Mouse (Mus musculus) testis, adult 10 weeks (tissue): Measurements from ENCODE around the gene Ankle1. TPM values are rescaled to one million over a fixed set of nuclear protein-coding genes. Genes with fewer than 3 reads are reported as not detected.

Source experiments
- polyA plus RNA-seq: library from polyadenylated mRNA; stranded (reverse); fragments of 350-450 nt; fragmentation: Illumina TruSeq; extraction: RNeasy Lipid Tissue Mini Kit (QIAGEN cat#74804); gene quantifications from one replicate; pipeline ENCODE4 v1.2.3, GENCODE M21; 2014; ENCODE audit warnings: low read depth, low replicate concordance

Gene Ankle1
- 0.49 TPM for polyA plus RNA-seq

GRCm38 (mm10) chr8:71405401-71406098 is at the start of gene Ankle1:
Gene Ankle1 (plus strand): TSS chr8:71406010.

GRCm38 (mm10) chr8:71366771-71367528 is 38.9 kb upstream of the Ankle1 start, which contains the start of gene Use1:
Gene Use1 (plus strand): TSS chr8:71366848.

GRCm38 (mm10) chr8:71371236-71371848 is 34.5 kb upstream of the Ankle1 start, which contains the start of gene Ocel1:
Gene Ocel1 (plus strand): TSS chr8:71371298.

GRCm38 (mm10) chr8:71381421-71381970 is 24.3 kb upstream of the Ankle1 start, which contains the start of gene Nr2f6:
Gene Nr2f6 (minus strand): TSS chr8:71381960.

GRCm38 (mm10) chr8:71395629-71396028 is 10.2 kb upstream of the Ankle1 start, which contains the start of gene Ushbp1:
Gene Ushbp1 (minus strand): TSS chr8:71395802.

GRCm38 (mm10) chr8:71396639-71397305 is 9.0 kb upstream of the Ankle1 start, which contains the start of gene Babam1:
Gene Babam1 (plus strand): TSS chr8:71396861.

Other genes starting within 250 kb of the Ankle1 start
- gene Myo9b, start 133.3 kb upstream of the Ankle1 start, polyA plus RNA-seq: 3.1 TPM
- gene Haus8, start 133.1 kb upstream of the Ankle1 start, polyA plus RNA-seq: 3.9 TPM
- 4.1 TPM for gene Use1, start 39.2 kb upstream of the Ankle1 start, polyA plus RNA-seq
- 6.8 TPM for gene Ocel1, start 34.7 kb upstream of the Ankle1 start, polyA plus RNA-seq
- 1.0 TPM for gene Nr2f6, start 24.1 kb upstream of the Ankle1 start, polyA plus RNA-seq
- gene Ushbp1, start 10.2 kb upstream of the Ankle1 start, polyA plus RNA-seq: 0.08 TPM
- gene Babam1, start 9.1 kb upstream of the Ankle1 start, polyA plus RNA-seq: 10.7 TPM
- gene Abhd8, start 57.6 kb downstream of the Ankle1 start, polyA plus RNA-seq: 2.9 TPM
- gene Mrpl34, start 58.9 kb downstream of the Ankle1 start, polyA plus RNA-seq: 2.6 TPM
- gene Dda1, start 63.2 kb downstream of the Ankle1 start, polyA plus RNA-seq: 12.2 TPM
- gene Ano8, start 80.0 kb downstream of the Ankle1 start, polyA plus RNA-seq: 0.07 TPM
- 0.59 TPM for gene Gtpbp3, start 82.1 kb downstream of the Ankle1 start, polyA plus RNA-seq
- gene Plvap, start 105.7 kb downstream of the Ankle1 start, polyA plus RNA-seq: not detected
- gene Ccdc194, start 119.7 kb downstream of the Ankle1 start, polyA plus RNA-seq: not detected
- gene Bst2, start 131.4 kb downstream of the Ankle1 start, polyA plus RNA-seq: 0.88 TPM
- gene Mvb12a, start 136.9 kb downstream of the Ankle1 start, polyA plus RNA-seq: 1.1 TPM
- 0.34 TPM for gene Tmem221, start 152.9 kb downstream of the Ankle1 start, polyA plus RNA-seq
- 0.38 TPM for gene Nxnl1, start 160.6 kb downstream of the Ankle1 start, polyA plus RNA-seq
- 2.4 TPM for gene Slc27a1, start 162.9 kb downstream of the Ankle1 start, polyA plus RNA-seq
- gene Pgls, start 186.2 kb downstream of the Ankle1 start, polyA plus RNA-seq: 0.36 TPM
- gene Fam129c, start 191.6 kb downstream of the Ankle1 start, polyA plus RNA-seq: 1.4 TPM
- gene Colgalt1, start 205.0 kb downstream of the Ankle1 start, polyA plus RNA-seq: 17.1 TPM